Mouse (Mus musculus): ENCODE results near the gene Tiam1.

Tiam1 gene

GRCm38 (mm10) chr16:90143416-90143759 lies 181 bp downstream of the Tiam1 start:
- no peak for DNase-seq (ENCODE audit: low read depth, low spot score)

DNA sequence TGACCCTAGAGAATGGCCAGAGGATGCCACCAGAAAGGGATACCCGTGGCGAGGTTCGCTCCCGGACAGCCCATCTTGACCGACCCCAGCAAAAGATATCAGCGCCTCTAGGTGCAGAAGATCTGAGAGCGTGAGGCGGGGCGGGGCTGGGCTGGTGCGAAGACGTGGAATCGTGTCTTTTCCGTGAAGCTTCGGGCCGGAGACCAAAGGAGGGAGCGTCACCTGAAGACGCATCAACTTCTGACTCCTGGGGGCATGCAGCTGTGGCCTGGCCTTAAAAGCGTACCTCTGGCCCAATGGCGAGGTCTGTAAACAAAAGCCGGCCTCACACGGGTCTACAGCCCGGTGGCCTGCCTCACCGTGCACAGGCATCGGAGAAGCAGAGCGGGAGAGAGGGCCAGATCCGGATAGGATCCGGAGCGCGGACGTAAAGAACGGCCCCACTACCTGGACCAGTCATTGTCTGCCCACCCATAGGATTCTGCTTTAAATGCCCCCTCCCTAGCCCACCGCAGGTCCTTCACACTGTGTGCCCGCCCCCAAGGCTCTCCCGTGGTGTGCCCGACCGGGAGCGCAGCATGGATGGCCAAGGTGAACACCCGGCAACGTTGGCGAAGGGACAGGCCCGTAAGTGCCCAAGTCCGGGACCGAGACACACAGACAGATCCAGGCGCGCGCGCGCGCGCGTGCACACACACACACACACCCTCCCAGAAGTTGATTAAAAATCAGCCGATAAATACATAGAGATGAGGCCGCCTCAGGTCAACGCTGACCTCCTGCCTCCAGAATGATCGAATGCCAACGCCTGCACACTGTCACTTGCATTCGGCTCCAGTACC lies 774 bp downstream of the Tiam1 start:
- peak; percentile 40 for DNase-seq (ENCODE audit: low read depth, low spot score)

- DNase-seq (ENCODE audit: low read depth, low spot score), result no peak
Measured at GRCm38 (mm10) chr16:90142247-90142573, 1.4 kb downstream of the Tiam1 start.

DNA sequence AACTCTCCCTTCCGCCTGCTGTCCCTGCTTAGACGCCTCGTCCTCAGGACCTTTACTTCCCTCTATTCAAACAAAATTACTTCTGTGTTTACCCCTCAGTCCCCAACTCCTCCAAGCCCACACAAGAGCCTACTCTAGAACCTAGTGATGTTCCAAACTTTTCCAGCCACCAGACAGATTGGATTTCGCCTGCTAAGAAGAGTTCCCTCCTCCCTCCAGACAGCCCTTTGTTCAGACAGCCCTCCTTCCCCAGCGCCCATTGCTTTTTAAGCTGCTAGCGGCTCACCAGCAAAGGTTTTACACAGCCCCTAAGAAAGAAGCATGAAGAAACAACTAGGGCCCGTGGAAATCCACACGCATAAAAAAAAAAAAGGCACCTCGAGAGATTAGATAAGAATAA lies 2.0 kb downstream of the Tiam1 start:
- DNase-seq (ENCODE audit: low read depth, low spot score), result no peak

- DNase-seq (ENCODE audit: low read depth, low spot score), result no peak
Measured at GRCm38 (mm10) chr16:90140571-90140970, 3.0 kb downstream of the Tiam1 start.

DNA sequence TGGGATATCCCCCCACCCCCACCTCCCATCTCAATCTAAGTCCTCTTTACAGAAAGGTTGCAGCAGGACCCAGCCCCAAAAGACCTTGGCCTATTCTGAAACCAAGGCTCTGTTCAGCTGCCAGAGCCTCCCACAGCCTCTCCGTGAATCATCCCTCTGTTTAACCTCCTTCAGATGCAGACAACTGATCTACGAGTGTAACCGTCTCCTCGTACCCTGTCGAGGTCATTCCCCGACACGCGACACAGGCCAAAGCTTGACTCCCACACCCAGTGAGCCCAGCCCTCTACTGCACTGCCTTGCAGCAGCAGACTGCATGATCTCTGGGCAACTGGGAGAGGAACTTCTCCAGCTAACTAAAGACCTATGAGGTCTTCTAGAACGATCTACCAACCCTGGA lies 3.9 kb downstream of the Tiam1 start:
- no peak for DNase-seq (ENCODE audit: low read depth, low spot score)

DNA sequence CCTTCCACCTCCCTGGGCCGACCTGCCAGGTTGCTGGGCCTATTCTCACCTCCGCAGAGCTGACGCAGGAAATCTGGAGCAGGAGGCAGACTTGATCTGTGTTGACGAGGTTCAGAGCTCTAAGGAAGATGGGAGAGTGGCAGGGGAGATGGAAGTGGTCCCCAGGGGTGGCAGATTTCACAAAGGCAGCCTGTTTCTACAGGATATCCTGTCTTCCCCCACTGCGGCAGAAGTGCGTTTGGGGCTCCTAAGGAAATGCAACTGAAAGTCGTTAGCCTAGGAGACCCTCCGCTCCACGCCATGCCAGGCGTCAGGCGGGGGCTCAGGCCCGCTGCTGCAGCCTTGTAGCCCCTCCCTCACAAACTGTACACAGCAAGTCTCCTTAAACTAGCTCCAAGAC lies 5.4 kb downstream of the Tiam1 start:
- no peak for DNase-seq (ENCODE audit: low read depth, low spot score)

GRCm38 (mm10) chr16:90137175-90137574 lies 6.4 kb downstream of the Tiam1 start:
- DNase-seq (ENCODE audit: low read depth, low spot score), result no peak

GRCm38 (mm10) chr16:90135580-90135979 lies 8.0 kb downstream of the Tiam1 start:
- DNase-seq (ENCODE audit: low read depth, low spot score), result no peak

DNA sequence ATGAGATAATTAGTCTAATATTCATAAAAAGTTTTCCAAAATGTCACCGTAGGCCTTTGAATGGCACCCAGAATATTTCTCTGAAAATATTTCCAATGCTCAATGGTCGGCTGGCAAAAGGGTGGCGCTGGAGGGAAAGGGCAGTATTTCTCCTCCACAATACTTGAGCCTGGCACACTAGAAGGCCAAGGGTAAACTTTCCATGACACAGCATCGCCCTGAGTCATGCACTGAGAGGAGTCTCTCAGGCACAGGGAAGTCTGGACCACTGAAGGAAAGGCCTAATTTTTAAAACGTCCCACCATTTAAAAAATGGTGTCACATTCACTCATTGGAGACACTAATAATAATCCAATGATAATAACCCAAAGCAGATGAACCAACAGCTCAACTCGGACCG lies 9.2 kb downstream of the Tiam1 start:
- no peak for DNase-seq (ENCODE audit: low read depth, low spot score)

DNA sequence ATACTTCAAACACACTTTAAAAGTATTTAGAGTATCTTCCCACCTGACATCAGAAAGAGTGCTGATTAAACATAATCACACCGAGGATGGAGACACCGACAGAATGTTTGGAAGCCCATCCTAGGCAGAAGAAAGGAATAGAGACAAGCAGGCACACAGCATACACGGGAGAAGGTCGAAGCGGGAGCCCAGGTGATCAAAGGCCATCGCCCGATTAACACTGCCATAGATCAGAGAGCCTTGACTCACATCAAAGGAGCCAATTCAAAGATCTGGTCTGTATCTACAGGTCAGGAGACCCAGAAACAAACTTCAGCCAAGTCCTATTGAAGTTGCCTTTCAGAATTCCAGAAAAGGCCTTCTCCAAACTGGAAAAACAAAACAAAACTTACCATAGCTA lies 10.8 kb downstream of the Tiam1 start:
- DNase-seq (ENCODE audit: low read depth, low spot score), result no peak

GRCm38 (mm10) chr16:90132331-90132730 lies 11.2 kb downstream of the Tiam1 start:
- DNase-seq (ENCODE audit: low read depth, low spot score), result no peak

- DNase-seq (ENCODE audit: low read depth, low spot score), result no peak
Measured at GRCm38 (mm10) chr16:90128817-90129587, 14.6 kb downstream of the Tiam1 start.

GRCm38 (mm10) chr16:90128361-90128760 lies 15.2 kb downstream of the Tiam1 start:
- no peak for DNase-seq (ENCODE audit: low read depth, low spot score)

GRCm38 (mm10) chr16:90125318-90126314 lies 18.0 kb downstream of the Tiam1 start:
- no peak for DNase-seq (ENCODE audit: low read depth, low spot score)

- DNase-seq (ENCODE audit: low read depth, low spot score), result no peak
Measured at GRCm38 (mm10) chr16:90123091-90123490, 20.5 kb downstream of the Tiam1 start.

DNA sequence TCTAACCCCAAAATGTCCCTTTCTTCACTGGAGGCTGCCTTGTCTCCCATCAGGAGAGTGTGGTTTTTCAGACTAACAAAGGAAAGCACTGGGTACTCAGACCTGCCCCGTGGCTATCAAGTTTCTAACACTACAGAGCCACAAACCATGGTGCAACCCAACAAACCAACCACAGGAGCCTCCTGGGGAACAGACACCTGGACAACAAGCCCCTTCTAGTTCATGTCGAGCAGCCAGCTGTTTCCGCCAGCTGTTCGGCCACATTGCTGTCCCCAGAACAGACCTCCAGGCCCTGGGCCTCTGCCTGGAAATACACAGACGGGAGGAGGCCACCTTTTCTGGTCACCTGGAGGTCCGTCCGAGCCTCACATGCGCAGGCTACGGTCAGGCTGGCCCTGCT lies 21.1 kb downstream of the Tiam1 start:
- DNase-seq (ENCODE audit: low read depth, low spot score), result no peak

GRCm38 (mm10) chr16:90121799-90122198 lies 21.8 kb downstream of the Tiam1 start:
- no peak for DNase-seq (ENCODE audit: low read depth, low spot score)

GRCm38 (mm10) chr16:90119969-90120368 lies 23.6 kb downstream of the Tiam1 start:
- no peak for DNase-seq (ENCODE audit: low read depth, low spot score)

GRCm38 (mm10) chr16:90116637-90117182 lies 26.9 kb downstream of the Tiam1 start:
- no peak for DNase-seq (ENCODE audit: low read depth, low spot score)

- DNase-seq (ENCODE audit: low read depth, low spot score), result no peak
Measured at GRCm38 (mm10) chr16:90112577-90113155, 30.9 kb downstream of the Tiam1 start.
